Mouse (Mus musculus) neural tube, embryonic 11.5 days (tissue): Measurements from ENCODE around the gene Lhb. TPM values are rescaled to one million over a fixed set of nuclear protein-coding genes. Genes with fewer than 3 reads are reported as not detected.
"Not testable (repeated sequence)": the region's sequence is repeated elsewhere in the genome, so short reads cannot be mapped to it uniquely, and the experiment has no call there.

Experiments
- ATAC-seq: fragments of 200-750 bp; cut with Nextera tagmentation; 2 replicates; pipeline ENCODE4 v1.8.0; 2017; ENCODE audit warnings: moderate number of reproducible peaks, mild to moderate bottlenecking, moderate TSS enrichment, moderate library complexity; ENCODE audit not compliant: insufficient read depth, low FRiP score, low TSS enrichment
- DNase-seq: peaks from one replicate; pipeline ENCODE4 v3.0.0-alpha.2; 2015; ENCODE audit warnings: low spot score
- H3K27ac ChIP-seq: fragments of 300-500 bp; sonication (generic); 2 replicates; pipeline ENCODE4 v1.5.1; 2014; ENCODE audit warnings: low read depth, mild to moderate bottlenecking, low read length
- H3K27me3 ChIP-seq: fragments of 300-500 bp; sonication (generic); 2 replicates; pipeline ENCODE4 v1.6.1; 2014; ENCODE audit warnings: mild to moderate bottlenecking, low read length, mixed read lengths; ENCODE audit not compliant: control insufficient read depth, insufficient read depth
- H3K36me3 ChIP-seq: fragments of 300-500 bp; sonication (generic); 2 replicates; pipeline ENCODE4 v1.6.1; 2014; ENCODE audit warnings: mild to moderate bottlenecking, low read length, moderate library complexity, mixed read lengths; ENCODE audit not compliant: control insufficient read depth, insufficient read depth
- H3K4me1 ChIP-seq: fragments of 300-500 bp; sonication (generic); 2 replicates; pipeline ENCODE4 v1.6.1; 2014; ENCODE audit warnings: low read length, mixed read lengths; ENCODE audit not compliant: control insufficient read depth, insufficient read depth
- H3K4me2 ChIP-seq: fragments of 300-500 bp; sonication (generic); 2 replicates; pipeline ENCODE4 v1.6.1; 2014; ENCODE audit warnings: low read depth, mild to moderate bottlenecking, moderate library complexity
- H3K4me3 ChIP-seq: fragments of 300-500 bp; sonication (generic); 2 replicates; pipeline ENCODE4 v1.5.1; 2014; ENCODE audit warnings: low read depth, low read length
- H3K9ac ChIP-seq: fragments of 300-500 bp; sonication (generic); 2 replicates; pipeline ENCODE4 v1.6.1; 2014; ENCODE audit warnings: mild to moderate bottlenecking, low read length
- H3K9me3 ChIP-seq: fragments of 300-500 bp; sonication (generic); 2 replicates; pipeline ENCODE4 v1.6.1; 2016; ENCODE audit warnings: low read length; ENCODE audit not compliant: control insufficient read depth
- WGBS: fragments of 180-500 bp; shearing (Covaris S2); extraction: QIAGEN DNeasy Blood & Tissue Kit; methylation state at CpG from one replicate; pipeline ENCODE4 v1.1.7; 2014; 5-methylcytosine and 5-hydroxymethylcytosine counted together
- polyA plus RNA-seq: library from polyadenylated mRNA; unstranded; fragments of >200 nt; fragmentation: Nextera tagmentation; extraction: Ambion mirVana; gene quantifications from 2 replicates; pipeline ENCODE4 v1.2.1, GENCODE M21; 2014

Lhb gene
- polyA plus RNA-seq, 1 experiment from 2014 or later, result not detected

DNA sequence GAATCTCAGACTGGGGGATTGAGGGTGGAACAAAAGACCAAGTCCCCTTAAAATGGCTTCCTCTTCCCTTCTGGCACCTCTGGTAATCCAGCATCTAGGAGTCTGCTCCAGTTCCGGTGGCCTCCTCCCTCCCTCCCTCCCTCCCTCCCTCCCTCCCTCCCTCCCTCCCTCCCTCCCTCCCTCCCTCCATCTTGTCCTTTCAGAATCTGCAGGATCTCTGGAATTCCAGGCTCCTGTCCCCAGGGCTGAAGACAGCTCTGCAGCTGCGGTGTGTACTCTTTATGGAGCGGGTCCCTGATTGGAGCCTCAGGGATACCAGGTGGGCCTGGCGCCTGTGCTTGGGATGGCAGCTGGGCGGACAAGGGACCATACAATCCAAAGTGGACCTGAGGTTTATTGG, 40.7 kb downstream of the Lhb start:
- 56% methylated on average over 5 of the region's 5 CpGs for WGBS
- DNase-seq, result no peak
- H3K9ac ChIP-seq, result peak overlapping the region; percentile 57; the same call in 1 of the 2 replicates
- no peaks in the 10 kb centered on the region for H3K9me3 ChIP-seq
- no peaks in the 10 kb centered on the region for H3K27me3 ChIP-seq
- ATAC-seq, result no peak
- peak overlapping the region; percentile 83 for H3K27ac ChIP-seq
- peaks cover 10% of the 10 kb centered on the region for H3K36me3 ChIP-seq
- no peak overlapping the region for H3K4me3 ChIP-seq
- H3K4me1 ChIP-seq, result peaks cover 31% of the 10 kb centered on the region
- no peak overlapping the region; the same call in 1 of the 2 replicates for H3K4me2 ChIP-seq

DNA sequence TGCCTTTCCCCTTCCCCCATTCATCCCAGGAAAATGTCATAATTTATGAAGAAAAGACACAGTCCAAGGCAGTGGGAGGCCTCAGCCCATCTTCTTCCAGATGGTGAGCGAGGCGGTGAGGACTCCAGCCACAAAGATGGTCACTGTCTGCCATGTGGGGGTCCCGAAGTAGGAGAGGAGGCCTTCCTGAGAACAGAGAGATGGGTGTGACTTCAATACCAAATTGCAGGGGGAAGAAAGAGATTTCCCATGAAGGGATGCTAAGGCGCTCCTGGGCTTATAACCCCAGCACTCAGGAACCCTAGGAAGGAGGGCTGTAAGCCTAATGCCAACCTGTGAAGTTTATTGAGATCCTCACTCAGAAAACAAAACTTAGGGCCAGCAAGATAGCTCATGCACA, 41.2 kb downstream of the Lhb start:
- H3K4me2 ChIP-seq, result no peak overlapping the region
- ATAC-seq (no peak), DNase-seq (no peak)
- H3K27me3 ChIP-seq, result no peaks in the 10 kb centered on the region
- no peak overlapping the region for H3K4me3 ChIP-seq
- H3K4me1 ChIP-seq, result peaks cover 31% of the 10 kb centered on the region
- 67% methylated on average over 4 of the region's 4 CpGs for WGBS
- H3K9ac ChIP-seq, result no peak overlapping the region
- peaks cover 10% of the 10 kb centered on the region for H3K36me3 ChIP-seq
- no peak overlapping the region; the same call in 1 of the 2 replicates for H3K27ac ChIP-seq
- no peaks in the 10 kb centered on the region for H3K9me3 ChIP-seq

DNA sequence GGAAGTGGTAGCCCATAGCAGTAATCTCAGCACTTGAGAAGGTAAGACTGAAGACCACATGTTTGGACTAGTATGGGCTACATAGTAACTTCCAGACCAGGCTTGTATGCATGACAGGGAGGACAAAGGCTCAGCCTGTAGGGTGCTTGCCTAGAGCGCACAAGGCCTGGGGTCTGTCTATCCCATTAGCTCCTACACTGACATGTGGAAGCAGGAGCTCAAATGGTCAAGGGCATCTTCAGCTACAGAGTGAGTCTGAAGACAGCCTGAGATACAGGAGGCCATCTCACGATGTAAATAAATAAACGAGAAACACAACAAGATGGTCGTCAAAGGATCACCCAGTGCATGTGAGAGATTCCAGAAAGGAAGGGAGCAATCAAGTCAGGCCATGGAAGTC, 41.7 kb downstream of the Lhb start:
- Histone ChIP-seq H3K27me3 (no peaks in the 10 kb centered on the region), H3K4me2 (no peak overlapping the region), H3K4me3 (no peak overlapping the region), H3K4me1 (peaks cover 27% of the 10 kb centered on the region), H3K36me3 (peaks cover 8% of the 10 kb centered on the region), H3K9ac (no peak overlapping the region), H3K9me3 (no peaks in the 10 kb centered on the region), H3K27ac (no peak overlapping the region)
- ATAC-seq, result no peak
- no peak for DNase-seq
- 92% methylated on average over 4 of the region's 4 CpGs for WGBS

DNA sequence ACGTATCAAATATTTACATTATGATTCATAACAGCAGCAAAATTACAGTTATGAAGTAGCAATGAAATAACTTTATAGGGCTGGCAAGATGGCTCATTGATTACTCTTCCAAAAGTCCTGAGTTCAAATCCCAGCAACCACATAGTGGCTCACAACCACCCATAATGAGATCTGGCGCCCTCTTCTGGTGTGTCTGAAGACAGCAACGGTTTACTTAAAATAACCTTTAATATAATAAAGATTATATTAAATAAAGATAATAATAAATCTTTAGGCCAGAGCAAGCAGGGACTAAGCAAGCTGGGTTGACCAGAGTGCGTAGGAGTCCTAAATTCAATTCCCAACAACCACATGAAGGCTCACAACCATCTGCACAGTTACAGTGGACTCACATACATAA, 42.2 kb downstream of the Lhb start:
- H3K36me3 ChIP-seq, H3K4me2 ChIP-seq: not testable (repeated sequence)
- H3K4me1 ChIP-seq, result peaks cover 21% of the 10 kb centered on the region

DNA sequence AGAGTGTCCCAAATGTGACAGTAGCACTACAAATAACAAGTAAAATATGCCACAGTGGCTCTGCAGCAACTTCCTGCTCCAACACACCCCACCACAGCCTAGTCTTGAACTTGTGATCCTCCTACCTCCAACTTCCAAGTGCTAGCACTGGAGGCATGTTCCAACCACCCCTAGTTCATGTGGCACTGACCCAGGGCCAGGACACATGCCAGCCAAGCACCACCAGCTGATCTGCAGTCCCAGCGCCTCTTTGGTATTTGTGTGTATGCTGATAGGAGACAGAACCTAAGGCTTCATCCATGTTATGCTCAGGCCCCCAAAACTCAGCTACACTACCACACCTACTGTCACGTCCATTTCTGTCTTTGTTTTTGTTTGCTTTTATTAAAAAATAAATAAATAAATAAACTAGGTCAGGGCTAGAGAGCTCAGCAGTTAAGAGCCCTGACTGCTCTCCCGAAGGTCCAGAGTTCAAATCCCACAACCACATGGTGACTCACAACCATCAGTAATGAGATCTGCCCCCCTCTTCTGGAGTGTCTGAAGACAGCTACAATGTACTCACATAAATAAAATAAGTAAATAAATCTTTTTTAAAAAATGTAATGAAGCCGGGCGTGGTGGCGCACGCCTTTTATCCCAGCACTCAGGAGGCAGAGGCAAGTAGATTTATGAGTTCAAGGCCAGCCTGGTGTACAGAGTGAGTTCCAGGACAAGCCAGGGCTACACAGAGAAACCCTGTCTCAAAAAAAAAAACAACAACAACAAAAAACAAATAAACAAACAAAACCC, 43.6 kb downstream of the Lhb start:
- Histone ChIP-seq H3K4me1 (peaks cover 17% of the 10 kb centered on the region), H3K9me3 (no peaks in the 10 kb centered on the region), H3K4me3 (no peak overlapping the region), H3K9ac (no peak overlapping the region), H3K27ac (no peak overlapping the region), H3K4me2 (no peak overlapping the region), H3K36me3 (peaks cover 3% of the 10 kb centered on the region; the same call in 1 of the 2 replicates), H3K27me3 (no peaks in the 10 kb centered on the region)
- DNase-seq, result no peak
- ATAC-seq, result no peak
- 92% methylated on average over 7 of the region's 7 CpGs for WGBS

More for the DNA sequence above, 42.2 kb downstream of the Lhb start:
- ATAC-seq, H3K4me3 ChIP-seq, DNase-seq, H3K9me3 ChIP-seq, H3K27me3 ChIP-seq, H3K9ac ChIP-seq, H3K27ac ChIP-seq: not testable (repeated sequence)
- 80% methylated on average over 4 of the region's 4 CpGs for WGBS

- H3K36me3 ChIP-seq, result peaks cover 3% of the 10 kb centered on the region; the same call in 1 of the 2 replicates
- no peak overlapping the region for H3K27ac ChIP-seq
- no peak overlapping the region for H3K9ac ChIP-seq
- ATAC-seq, result no peak
- H3K4me3 ChIP-seq, result no peak overlapping the region
- no peak for DNase-seq
- H3K9me3 ChIP-seq, result no peaks in the 10 kb centered on the region
- H3K4me2 ChIP-seq, result no peak overlapping the region
- WGBS, result 93% methylated on average over 12 of the region's 12 CpGs
- peaks cover 17% of the 10 kb centered on the region for H3K4me1 ChIP-seq
- no peaks in the 10 kb centered on the region for H3K27me3 ChIP-seq
Observed at GRCm38 (mm10) chr7:45465112-45465511, 44.5 kb downstream of the Lhb start.

GRCm38 (mm10) chr7:45465549-45465948, 44.9 kb downstream of the Lhb start:
- Histone ChIP-seq H3K27me3 (no peaks in the 10 kb centered on the region), H3K36me3 (peaks cover 3% of the 10 kb centered on the region; the same call in 1 of the 2 replicates), H3K4me1 (peaks cover 14% of the 10 kb centered on the region), H3K9ac (peak overlapping the region; percentile 84; the same call in 1 of the 2 replicates), H3K9me3 (no peaks in the 10 kb centered on the region), H3K4me2 (peak overlapping the region; percentile 93), H3K4me3 (peak overlapping the region; percentile 93), H3K27ac (no peak overlapping the region)
- ATAC-seq, result no peak
- no peak for DNase-seq
- 83% methylated on average over 9 of the region's 9 CpGs for WGBS

- peak within 1 kb of the TSS; percentile 93 for H3K4me2 ChIP-seq
- peak within 1 kb of the TSS; percentile 64 for H3K27ac ChIP-seq
- peak; percentile 96 for DNase-seq
- no peaks in the 10 kb centered on the region for H3K9me3 ChIP-seq
- peaks cover 9% of the 10 kb centered on the region for H3K4me1 ChIP-seq
- WGBS, result 0% methylated on average over 50 of the region's 58 CpGs
- no peaks in the 10 kb centered on the region for H3K27me3 ChIP-seq
- peaks cover 3% of the 10 kb centered on the region; the same call in 1 of the 2 replicates for H3K36me3 ChIP-seq
- peak within 1 kb of the TSS; percentile 84 for H3K9ac ChIP-seq
- peak within 1 kb of the TSS; percentile 93 for H3K4me3 ChIP-seq
- ATAC-seq, result peak; percentile 65
Observed at GRCm38 (mm10) chr7:45466283-45467089, 45.9 kb downstream of the Lhb start, which contains the start of gene Bax. Gene Bax, minus strand, starts transcription at chr7:45466898.
